Mouse (Mus musculus) heart, embryonic 16.5 days (tissue): ENCODE results near the gene Itgb6. TPM values are rescaled to one million over a fixed set of nuclear protein-coding genes. Genes with fewer than 3 reads are reported as not detected.

Experiments used
- ATAC-seq: fragments of 200-750 bp; cut with Nextera tagmentation; replicated peaks from 2 replicates; pipeline ENCODE4 v1.8.0; 2017; ENCODE audit warnings: moderate number of reproducible peaks; ENCODE audit not compliant: insufficient read depth, low FRiP score; ENCODE audit errors: extremely low read depth
- H3K27ac ChIP-seq: fragments of 300-500 bp; sonication (generic); 2 replicates; pipeline ENCODE4 v1.5.1; 2014; ENCODE audit warnings: mild to moderate bottlenecking, low read length, control low read depth, moderate library complexity
- H3K27me3 ChIP-seq: fragments of 300-500 bp; sonication (generic); 2 replicates; pipeline ENCODE4 v1.6.1; 2014; ENCODE audit warnings: low read length, mixed read lengths; ENCODE audit not compliant: control insufficient read depth, insufficient read depth
- H3K36me3 ChIP-seq: fragments of 300-500 bp; sonication (generic); 2 replicates; pipeline ENCODE4 v1.6.1; 2014; ENCODE audit not compliant: control insufficient read depth, insufficient read depth
- H3K4me1 ChIP-seq: fragments of 300-500 bp; sonication (generic); 2 replicates; pipeline ENCODE4 v1.6.1; 2014; ENCODE audit warnings: low read length, mixed read lengths; ENCODE audit not compliant: control insufficient read depth, insufficient read depth
- H3K4me2 ChIP-seq: fragments of 300-500 bp; sonication (generic); 2 replicates; pipeline ENCODE4 v1.6.1; 2014; ENCODE audit warnings: low read depth, mild to moderate bottlenecking, control low read depth, low read length
- H3K4me3 ChIP-seq: fragments of 300-500 bp; sonication (generic); 2 replicates; pipeline ENCODE4 v1.5.1; 2014; ENCODE audit warnings: mild to moderate bottlenecking, control low read depth, low read length
- H3K9ac ChIP-seq: fragments of 300-500 bp; sonication (generic); 2 replicates; pipeline ENCODE4 v1.6.1; 2014; ENCODE audit warnings: low read length, control low read depth
- H3K9me3 ChIP-seq: fragments of 300-500 bp; sonication (generic); replicated peaks from 2 replicates; pipeline ENCODE4 v1.6.1; 2016; ENCODE audit warnings: low read length; ENCODE audit not compliant: control insufficient read depth
- WGBS: fragments of 180-500 bp; shearing (Covaris S2); extraction: QIAGEN DNeasy Blood & Tissue Kit; methylation state at CpG from one replicate; pipeline ENCODE4 v1.1.7; 2014; 5-methylcytosine and 5-hydroxymethylcytosine counted together
- polyA plus RNA-seq: library from polyadenylated mRNA; unstranded; fragments of >200 nt; fragmentation: Nextera tagmentation; extraction: Ambion mirVana; gene quantifications from 2 replicates; pipeline ENCODE4 v1.2.1, GENCODE M21; 2015

The Itgb6 gene
- polyA plus RNA-seq, 1 experiment from 2014 or later, result 0.28 TPM

GRCm38 (mm10) chr2:60646583-60646982 is 75.9 kb downstream of the Itgb6 start:
- no peak overlapping the region for H3K4me2 ChIP-seq
- no peak overlapping the region for H3K27ac ChIP-seq
- H3K9ac ChIP-seq, result no peak overlapping the region
- H3K36me3 ChIP-seq, result no peaks in the 10 kb centered on the region
- no peak overlapping the region for H3K4me3 ChIP-seq
- ATAC-seq, result no peak
- no peaks in the 10 kb centered on the region for H3K27me3 ChIP-seq
- WGBS, result 86% methylated on average over 6 of the region's 6 CpGs
- H3K4me1 ChIP-seq, result peaks cover 2% of the 10 kb centered on the region; the same call in 1 of the 2 replicates
- H3K9me3 ChIP-seq, result no peaks in the 10 kb centered on the region

GRCm38 (mm10) chr2:60643406-60643805 is 79.0 kb downstream of the Itgb6 start:
- H3K4me1 ChIP-seq, result peaks cover 12% of the 10 kb centered on the region
- 91% methylated on average over 3 of the region's 3 CpGs for WGBS
- H3K9me3 ChIP-seq, result no peaks in the 10 kb centered on the region
- H3K27ac ChIP-seq, result no peak overlapping the region
- H3K4me3 ChIP-seq, result no peak overlapping the region
- H3K9ac ChIP-seq, result no peak overlapping the region
- no peak for ATAC-seq
- no peaks in the 10 kb centered on the region for H3K36me3 ChIP-seq
- H3K27me3 ChIP-seq, result no peaks in the 10 kb centered on the region
- no peak overlapping the region for H3K4me2 ChIP-seq

GRCm38 (mm10) chr2:60642606-60643005 is 79.8 kb downstream of the Itgb6 start:
- H3K9ac ChIP-seq, result no peak overlapping the region
- peaks cover 15% of the 10 kb centered on the region for H3K4me1 ChIP-seq
- no peak overlapping the region for H3K27ac ChIP-seq
- no peaks in the 10 kb centered on the region for H3K9me3 ChIP-seq
- no peak overlapping the region for H3K4me2 ChIP-seq
- no peaks in the 10 kb centered on the region for H3K36me3 ChIP-seq
- H3K4me3 ChIP-seq, result no peak overlapping the region
- no peak for ATAC-seq
- WGBS, result 81% methylated on average over 7 of the region's 7 CpGs
- H3K27me3 ChIP-seq, result no peaks in the 10 kb centered on the region

GRCm38 (mm10) chr2:60640342-60640672 is 82.1 kb downstream of the Itgb6 start:
- H3K27ac ChIP-seq, result no peak overlapping the region
- no peak overlapping the region for H3K4me3 ChIP-seq
- H3K36me3 ChIP-seq, result no peaks in the 10 kb centered on the region
- WGBS, result 20% methylated on average over 7 of the region's 7 CpGs
- H3K4me2 ChIP-seq, result peak overlapping the region; percentile 5
- H3K9me3 ChIP-seq, result no peaks in the 10 kb centered on the region
- no peak overlapping the region for H3K9ac ChIP-seq
- ATAC-seq, result peak; percentile 37; the same call in 1 of the 2 replicates
- no peaks in the 10 kb centered on the region for H3K27me3 ChIP-seq
- peaks cover 24% of the 10 kb centered on the region for H3K4me1 ChIP-seq

GRCm38 (mm10) chr2:60639617-60640341 is 82.7 kb downstream of the Itgb6 start:
- no peaks in the 10 kb centered on the region for H3K27me3 ChIP-seq
- H3K4me2 ChIP-seq, result peak overlapping the region; percentile 5
- H3K9me3 ChIP-seq, result no peaks in the 10 kb centered on the region
- no peaks in the 10 kb centered on the region for H3K36me3 ChIP-seq
- H3K9ac ChIP-seq, result no peak overlapping the region
- H3K27ac ChIP-seq, result no peak overlapping the region
- no peak overlapping the region for H3K4me3 ChIP-seq
- ATAC-seq, result no peak
- WGBS, result 52% methylated on average over 10 of the region's 10 CpGs
- H3K4me1 ChIP-seq, result peaks cover 24% of the 10 kb centered on the region

GRCm38 (mm10) chr2:60636910-60637761 is 85.3 kb downstream of the Itgb6 start:
- ATAC-seq, result no peak
- no peak overlapping the region for H3K9ac ChIP-seq
- 61% methylated on average over 20 of the region's 20 CpGs for WGBS

GRCm38 (mm10) chr2:60636481-60636880 is 86.0 kb downstream of the Itgb6 start:
- peaks cover 24% of the 10 kb centered on the region for H3K4me1 ChIP-seq
- H3K9ac ChIP-seq, result no peak overlapping the region
- WGBS, result 54% methylated on average over 3 of the region's 3 CpGs
- no peaks in the 10 kb centered on the region for H3K9me3 ChIP-seq
- no peaks in the 10 kb centered on the region for H3K27me3 ChIP-seq
- no peak overlapping the region for H3K27ac ChIP-seq
- H3K4me3 ChIP-seq, result no peak overlapping the region
- ATAC-seq, result no peak
- H3K4me2 ChIP-seq, result no peak overlapping the region
- H3K36me3 ChIP-seq, result no peaks in the 10 kb centered on the region

More at GRCm38 (mm10) chr2:60636910-60637761, 85.3 kb downstream of the Itgb6 start:
- Histone ChIP-seq H3K4me3 (no peak overlapping the region), H3K27me3 (no peaks in the 10 kb centered on the region), H3K4me1 (peaks cover 24% of the 10 kb centered on the region), H3K36me3 (no peaks in the 10 kb centered on the region), H3K27ac (no peak overlapping the region), H3K9me3 (no peaks in the 10 kb centered on the region), H3K4me2 (no peak overlapping the region)

- H3K4me3 ChIP-seq, result no peak overlapping the region
- no peaks in the 10 kb centered on the region for H3K27me3 ChIP-seq
- H3K9ac ChIP-seq, result no peak overlapping the region
- no peak overlapping the region for H3K27ac ChIP-seq
- WGBS, result 77% methylated on average over 6 of the region's 6 CpGs
- peaks cover 24% of the 10 kb centered on the region for H3K4me1 ChIP-seq
- no peaks in the 10 kb centered on the region for H3K9me3 ChIP-seq
- ATAC-seq, result no peak
- no peaks in the 10 kb centered on the region for H3K36me3 ChIP-seq
- H3K4me2 ChIP-seq, result no peak overlapping the region
These were observed 86.4 kb downstream of the Itgb6 start for GRCm38 (mm10) chr2:60636038-60636437.

GRCm38 (mm10) chr2:60632791-60633190 is 89.7 kb downstream of the Itgb6 start:
- Histone ChIP-seq H3K27me3 (no peaks in the 10 kb centered on the region), H3K4me3 (no peak overlapping the region), H3K27ac (no peak overlapping the region), H3K9ac (no peak overlapping the region), H3K4me2 (no peak overlapping the region), H3K36me3 (no peaks in the 10 kb centered on the region), H3K4me1 (peaks cover 11% of the 10 kb centered on the region), H3K9me3 (no peaks in the 10 kb centered on the region)
- WGBS, result 84% methylated on average over 2 of the region's 2 CpGs
- no peak for ATAC-seq
